Mouse (Mus musculus): ENCODE measurements around the gene Pdgfb.

DNA sequence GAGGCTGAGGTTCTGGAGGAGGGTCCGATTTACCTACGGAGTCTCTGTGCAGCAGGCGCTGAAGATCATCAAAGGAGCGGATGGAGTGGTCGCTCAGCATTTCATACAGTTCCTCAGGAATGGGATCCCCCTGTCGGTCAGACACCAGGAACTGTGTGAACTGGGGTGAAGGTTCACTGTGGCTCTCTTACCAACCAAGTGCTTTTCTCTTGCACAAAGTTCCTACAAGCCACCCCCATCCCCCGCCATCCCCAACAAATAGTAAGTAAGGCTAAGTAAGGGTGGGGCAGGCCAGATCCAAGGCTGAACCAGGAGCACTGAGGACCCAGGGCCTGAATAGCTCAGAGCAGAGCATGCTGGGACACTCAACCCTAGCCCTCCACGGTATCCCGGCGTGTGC, 9.3 kb downstream of the Pdgfb start:
- no peak for TF ChIP-seq EP300 (IDR thresholded peaks at IDR 0.05; ENCODE audit: low read depth)
- no peak for TF ChIP-seq CTCF (IDR thresholded peaks at IDR 0.05; ENCODE audit: low read depth)

All from heart, postnatal 0 days (tissue).